Mouse (Mus musculus): ENCODE measurements around the gene Tnni2.

DNA sequence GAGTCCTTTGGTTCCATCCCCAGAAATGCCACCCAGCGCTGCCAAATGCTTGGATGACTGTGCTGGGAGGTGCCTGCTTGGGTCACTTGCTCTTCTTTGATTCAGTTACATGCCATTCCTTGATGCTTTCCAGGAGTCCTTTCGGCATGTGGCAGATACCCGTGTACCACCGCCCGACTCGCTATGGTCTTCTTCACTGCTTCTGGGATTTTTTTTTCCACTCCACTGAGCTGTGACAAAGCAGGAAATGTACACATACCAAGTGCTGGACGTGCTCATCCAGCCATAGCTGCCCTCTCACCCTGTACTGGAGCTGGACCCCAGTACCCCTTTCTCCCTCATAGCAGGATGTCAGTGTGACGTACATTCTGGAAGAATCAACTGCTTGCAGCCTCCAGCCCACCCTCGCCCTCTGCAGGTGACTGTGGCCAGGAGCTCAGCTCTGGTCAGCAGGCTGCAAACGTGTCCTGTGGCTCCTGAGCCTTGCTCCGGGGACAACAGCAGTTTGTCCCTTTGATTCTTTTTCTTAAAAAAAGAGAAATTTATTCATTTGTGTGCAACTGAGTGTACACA lies 15.9 kb upstream of the Tnni2 start:
- TF ChIP-seq EP300 (IDR thresholded peaks at IDR 0.05; ENCODE audit: insufficient read depth, low read depth, low read length), result no peak
- TF ChIP-seq CTCF (IDR thresholded peaks at IDR 0.05; ENCODE audit: low read depth, low read length), result peak; percentile 63

Measured in ES-Bruce4 (cell line).